Comparison of ENCODE assay signal across 34 mouse cellular contexts in genomic region chr11:88590647-88591046, GRCm38 (mm10).
DNase-seq lines count a peak whose midpoint lies in the region; ATAC-seq and TF ChIP-seq lines count a peak whose summit lies in the region.
"Had no signal": no experiment of that assay in that cellular context is flagged by ENCODE, and none has a peak within 500 bp of the region (broad histone marks: within the 10 kb centered on the region; RNA-seq: fewer than 3 reads in every experiment).

No protein-coding gene starts in this region.

- H3K4me3 ChIP-seq in forebrain, embryonic 10.5 days = no peak overlapping the region
- H3K4me3 ChIP-seq in forebrain, embryonic 13.5 days = no peak overlapping the region
- H3K4me3 ChIP-seq in hindbrain, postnatal 0 days (ENCODE audit: low read length) = no peak overlapping the region
- no peak overlapping the region for H3K4me3 ChIP-seq in hindbrain, embryonic 16.5 days (ENCODE audit: low read length)
- H3K4me3 ChIP-seq in lung, embryonic 15.5 days = no peak overlapping the region
- no peak overlapping the region for H3K4me3 ChIP-seq in neural tube, embryonic 15.5 days (replicated peaks)
- H3K4me3 ChIP-seq: embryonic facial prominence, embryonic 12.5 days; gastrocnemius, adult 2 months; heart, adult 2 months; heart, embryonic 12.5 days; liver, embryonic 12.5 days; megakaryocyte, embryonic 14.5 days; midbrain, embryonic 13.5 days had no signal

- DNase-seq in forebrain, embryonic 10.5 days (ENCODE audit: extremely low spot score, low spot score) = no peak
- no peak for DNase-seq in hindbrain, postnatal 0 days (ENCODE audit: low spot score)
- no peak for DNase-seq in lung, postnatal 36 days
- DNase-seq: adrenal gland, postnatal 14 days; cerebellum, adult 11-12 months; cerebellum, adult 9-11 months; embryo, embryonic 11 days; gastrocnemius, adult 2 months; heart, adult 2 months; heart, postnatal 10 days; kidney, adult 8-10 months; kidney, postnatal 10 days; left cerebral cortex, postnatal 4 days; liver, postnatal 0 days; lung, postnatal 4 days; right cerebral cortex, adult 18-20 months; spleen, adult 18-20 months; thymus, adult 18-20 months; thymus, postnatal 36 days had no signal

- no peak for ATAC-seq in forebrain, embryonic 13.5 days
- ATAC-seq in hindbrain, postnatal 0 days = no peak
- ATAC-seq in hindbrain, embryonic 16.5 days = no peak
- ATAC-seq in lung, embryonic 15.5 days (ENCODE audit: borderline replicate concordance, extremely low read depth, low FRiP score, low TSS enrichment) = peak; percentile 58; the same call in 1 of the 2 replicates
- no peak for ATAC-seq in neural tube, embryonic 15.5 days (ENCODE audit: low FRiP score)
- no peak for ATAC-seq in megakaryocyte-erythroid progenitor cell, adult 5-6 weeks (replicated peaks; ENCODE audit: low FRiP score, low TSS enrichment, poor library complexity, severe bottlenecking)
- ATAC-seq: forebrain, embryonic 16.5 days; intestine, embryonic 16.5 days; liver, embryonic 12.5 days; liver, postnatal 0 days; midbrain, embryonic 13.5 days; Patski had no signal

- peaks cover 89% of the 10 kb centered on the region for H3K4me1 ChIP-seq in forebrain, embryonic 10.5 days
- peaks cover 87% of the 10 kb centered on the region for H3K4me1 ChIP-seq in forebrain, embryonic 13.5 days
- peaks cover 28% of the 10 kb centered on the region for H3K4me1 ChIP-seq in hindbrain, postnatal 0 days (ENCODE audit: insufficient read depth, low read length)
- H3K4me1 ChIP-seq in hindbrain, embryonic 16.5 days (ENCODE audit: control insufficient read depth, insufficient read depth, low read depth, low read length) = peaks cover 52% of the 10 kb centered on the region
- peaks cover 43% of the 10 kb centered on the region for H3K4me1 ChIP-seq in lung, embryonic 15.5 days
- peaks cover 69% of the 10 kb centered on the region for H3K4me1 ChIP-seq in neural tube, embryonic 15.5 days

- H3K36me3 ChIP-seq in forebrain, embryonic 10.5 days (replicated peaks) = peaks cover 53% of the 10 kb centered on the region
- peaks cover 13% of the 10 kb centered on the region for H3K36me3 ChIP-seq in forebrain, embryonic 13.5 days (ENCODE audit: poor library complexity, severe bottlenecking)
- H3K36me3 ChIP-seq in hindbrain, postnatal 0 days (ENCODE audit: insufficient read depth, low read length) = no peaks in the 10 kb centered on the region
- no peaks in the 10 kb centered on the region; the same call in 1 of the 2 replicates for H3K36me3 ChIP-seq in hindbrain, embryonic 16.5 days (ENCODE audit: control insufficient read depth, insufficient read depth, low read length)
- peaks cover 9% of the 10 kb centered on the region; the same call in 1 of the 2 replicates for H3K36me3 ChIP-seq in lung, embryonic 15.5 days
- H3K36me3 ChIP-seq in neural tube, embryonic 15.5 days = no peaks in the 10 kb centered on the region; the same call in 1 of the 2 replicates

- no peak overlapping the region for H3K9ac ChIP-seq in forebrain, embryonic 13.5 days
- H3K9ac ChIP-seq in hindbrain, postnatal 0 days (replicated peaks; ENCODE audit: low read length) = no peak overlapping the region
- H3K9ac ChIP-seq in hindbrain, embryonic 16.5 days (ENCODE audit: low read depth, low read length) = no peak overlapping the region
- no peak overlapping the region for H3K9ac ChIP-seq in lung, embryonic 15.5 days
- H3K9ac ChIP-seq in neural tube, embryonic 15.5 days (replicated peaks) = no peak overlapping the region
- H3K9ac ChIP-seq: embryonic facial prominence, embryonic 12.5 days; heart, embryonic 12.5 days; liver, embryonic 12.5 days; liver, postnatal 0 days; midbrain, embryonic 13.5 days had no signal

- WGBS in forebrain, embryonic 10.5 days = 87% methylated on average over 5 of the region's 5 CpGs
- WGBS in forebrain, embryonic 13.5 days = 72% methylated on average over 5 of the region's 5 CpGs
- 60% methylated on average over 5 of the region's 5 CpGs for WGBS in hindbrain, postnatal 0 days
- WGBS in hindbrain, embryonic 16.5 days = 69% methylated on average over 5 of the region's 5 CpGs
- 53% methylated on average over 5 of the region's 5 CpGs for WGBS in lung, embryonic 15.5 days
- WGBS in neural tube, embryonic 15.5 days = 81% methylated on average over 5 of the region's 5 CpGs

- H3K4me2 ChIP-seq in forebrain, embryonic 13.5 days = no peak overlapping the region
- no peak overlapping the region for H3K4me2 ChIP-seq in hindbrain, postnatal 0 days (ENCODE audit: low read depth, low read length)
- H3K4me2 ChIP-seq in hindbrain, embryonic 16.5 days (ENCODE audit: low read length) = no peak overlapping the region
- H3K4me2 ChIP-seq in lung, embryonic 15.5 days = no peak overlapping the region
- no peak overlapping the region for H3K4me2 ChIP-seq in neural tube, embryonic 15.5 days
- H3K4me2 ChIP-seq: embryonic facial prominence, embryonic 12.5 days; heart, embryonic 12.5 days; liver, embryonic 12.5 days; midbrain, embryonic 13.5 days had no signal

- no peak for TF ChIP-seq CTCF in hindbrain, postnatal 0 days (IDR thresholded peaks at IDR 0.05; ENCODE audit: low read depth)

- peak overlapping the region; percentile 45; the same call in 1 of the 2 replicates for H3K27ac ChIP-seq in forebrain, embryonic 10.5 days
- H3K27ac ChIP-seq in forebrain, embryonic 13.5 days = no peak overlapping the region
- H3K27ac ChIP-seq in hindbrain, postnatal 0 days = peak overlapping the region; percentile 84; the same call in 1 of the 2 replicates
- no peak overlapping the region for H3K27ac ChIP-seq in hindbrain, embryonic 16.5 days (ENCODE audit: low read depth, low read length)
- peak overlapping the region; percentile 52; the same call in 1 of the 2 replicates for H3K27ac ChIP-seq in lung, embryonic 15.5 days
- 0 out of 2 replicates have a peak overlapping the region, but pooled peaks have one; percentile 77 for H3K27ac ChIP-seq in neural tube, embryonic 15.5 days (replicated peaks)
- H3K27ac ChIP-seq: embryonic facial prominence, embryonic 12.5 days; gastrocnemius, adult 2 months; heart, adult 2 months; liver, embryonic 12.5 days; stomach, postnatal 0 days had no signal

- no peaks in the 10 kb centered on the region for H3K9me3 ChIP-seq in forebrain, embryonic 10.5 days
- H3K9me3 ChIP-seq in forebrain, embryonic 13.5 days (replicated peaks) = no peaks in the 10 kb centered on the region
- H3K9me3 ChIP-seq in hindbrain, postnatal 0 days (ENCODE audit: low read length) = no peaks in the 10 kb centered on the region
- H3K9me3 ChIP-seq in hindbrain, embryonic 16.5 days (ENCODE audit: control insufficient read depth, low read length) = no peaks in the 10 kb centered on the region
- H3K9me3 ChIP-seq in lung, embryonic 15.5 days = no peaks in the 10 kb centered on the region
- no peaks in the 10 kb centered on the region for H3K9me3 ChIP-seq in neural tube, embryonic 15.5 days (replicated peaks)
- H3K9me3 ChIP-seq: embryonic facial prominence, embryonic 12.5 days; heart, embryonic 12.5 days; liver, embryonic 12.5 days; megakaryocyte, embryonic 14.5 days; midbrain, embryonic 13.5 days had no signal

- no peaks in the 10 kb centered on the region for H3K27me3 ChIP-seq in forebrain, embryonic 10.5 days (ENCODE audit: poor library complexity, severe bottlenecking)
- H3K27me3 ChIP-seq in forebrain, embryonic 13.5 days = no peaks in the 10 kb centered on the region
- H3K27me3 ChIP-seq in hindbrain, postnatal 0 days (ENCODE audit: insufficient read depth, low read length) = no peaks in the 10 kb centered on the region
- no peaks in the 10 kb centered on the region for H3K27me3 ChIP-seq in hindbrain, embryonic 16.5 days (replicated peaks; ENCODE audit: control insufficient read depth, insufficient read depth, low read length)
- no peaks in the 10 kb centered on the region for H3K27me3 ChIP-seq in lung, embryonic 15.5 days
- H3K27me3 ChIP-seq in neural tube, embryonic 15.5 days (replicated peaks) = no peaks in the 10 kb centered on the region
- H3K27me3 ChIP-seq: CH12.LX; embryonic facial prominence, embryonic 12.5 days; heart, embryonic 12.5 days; liver, embryonic 12.5 days; megakaryocyte, embryonic 14.5 days; midbrain, embryonic 13.5 days; Patski had no signal

Comparison
In these comparisons a context has a peak if more than half of its experiments do, and no peak if none do; other contexts are left out.
1. H3K27ac ChIP-seq: peak in forebrain, embryonic 10.5 days (single experiment), hindbrain, postnatal 0 days (single experiment), lung, embryonic 15.5 days (single experiment) and neural tube, embryonic 15.5 days (single experiment); none in forebrain, embryonic 13.5 days (single experiment) and hindbrain, embryonic 16.5 days (single experiment).